Mouse (Mus musculus) heart, embryonic 12.5 days (tissue): ENCODE measurements around the gene Arid4a. TPM values are rescaled to one million over a fixed set of nuclear protein-coding genes. Genes with fewer than 3 reads are reported as not detected.
A peak's percentile ranks its signal among the peaks of the same experiment; 100 is the strongest.

ENCODE experiments used
- ATAC-seq: fragments of 200-750 bp; cut with Nextera tagmentation; 2 replicates; pipeline ENCODE4 v1.8.0; 2017; ENCODE audit warnings: moderate TSS enrichment, moderate library complexity; ENCODE audit not compliant: insufficient number of reproducible peaks, low FRiP score
- H3K27ac ChIP-seq: fragments of 300-500 bp; sonication (generic); 2 replicates; pipeline ENCODE4 v1.5.1; 2016; ENCODE audit warnings: mild to moderate bottlenecking, moderate library complexity; ENCODE audit not compliant: poor library complexity, severe bottlenecking
- H3K27me3 ChIP-seq: fragments of 300-500 bp; sonication (generic); replicated peaks from 2 replicates; pipeline ENCODE4 v1.6.1; 2016; ENCODE audit warnings: mild to moderate bottlenecking, moderate library complexity
- H3K36me3 ChIP-seq: fragments of 300-500 bp; sonication (generic); 2 replicates; pipeline ENCODE4 v1.6.1; 2016; ENCODE audit warnings: mild to moderate bottlenecking, moderate library complexity
- H3K4me1 ChIP-seq: fragments of 300-500 bp; sonication (generic); replicated peaks from 2 replicates; pipeline ENCODE4 v1.6.1; 2016; ENCODE audit warnings: mild to moderate bottlenecking
- H3K4me2 ChIP-seq: fragments of 300-500 bp; sonication (generic); 2 replicates; pipeline ENCODE4 v1.6.1; 2016; ENCODE audit warnings: mild to moderate bottlenecking, moderate library complexity
- H3K4me3 ChIP-seq: fragments of 300-500 bp; sonication (generic); 2 replicates; pipeline ENCODE4 v1.5.1; 2016; ENCODE audit warnings: mild to moderate bottlenecking
- H3K9ac ChIP-seq: fragments of 300-500 bp; sonication (generic); 2 replicates; pipeline ENCODE4 v1.6.1; 2016; ENCODE audit warnings: mild to moderate bottlenecking, moderate library complexity
- H3K9me3 ChIP-seq: fragments of 300-500 bp; sonication (generic); replicated peaks from 2 replicates; pipeline ENCODE4 v1.6.1; 2016; ENCODE audit warnings: mild to moderate bottlenecking, moderate library complexity
- WGBS: fragments of 180-500 bp; shearing (Covaris S2); methylation state at CpG from one replicate; pipeline ENCODE4 v1.1.7; 2016; 5-methylcytosine and 5-hydroxymethylcytosine counted together
- polyA plus RNA-seq: library from polyadenylated mRNA; unstranded; fragments of >200 nt; fragmentation: Nextera tagmentation; extraction: Ambion mirVana; gene quantifications from 2 replicates; pipeline ENCODE4 v1.2.1, GENCODE M21; 2016

Gene Arid4a
- polyA plus RNA-seq, 1 experiment from 2014 or later = 25.3 TPM

- WGBS = 29% methylated on average over 12 of the region's 12 CpGs
- no peak overlapping the region for H3K9ac ChIP-seq
- no peaks in the 10 kb centered on the region for H3K36me3 ChIP-seq
- peak; percentile 58; the same call in 1 of the 2 replicates for ATAC-seq
- no peaks in the 10 kb centered on the region for H3K9me3 ChIP-seq
- peak overlapping the region; percentile 47 for H3K4me2 ChIP-seq
- H3K27me3 ChIP-seq = no peaks in the 10 kb centered on the region
- H3K27ac ChIP-seq = no peak overlapping the region
- H3K4me3 ChIP-seq = no peak overlapping the region; the same call in 1 of the 2 replicates
- H3K4me1 ChIP-seq = peaks cover 31% of the 10 kb centered on the region
Observed at GRCm38 (mm10) chr12:71113675-71114288, 98.0 kb downstream of the Arid4a start.

GRCm38 (mm10) chr12:71116411-71116810 lies 100.6 kb downstream of the Arid4a start:
- Histone ChIP-seq H3K9ac (no peak overlapping the region), H3K4me1 (peaks cover 27% of the 10 kb centered on the region), H3K4me2 (no peak overlapping the region), H3K4me3 (no peak overlapping the region), H3K9me3 (no peaks in the 10 kb centered on the region), H3K36me3 (no peaks in the 10 kb centered on the region), H3K27me3 (no peaks in the 10 kb centered on the region), H3K27ac (no peak overlapping the region)
- 79% methylated on average over 5 of the region's 5 CpGs for WGBS
- no peak for ATAC-seq

GRCm38 (mm10) chr12:71122731-71123130 lies 106.9 kb downstream of the Arid4a start:
- H3K9ac ChIP-seq = no peak overlapping the region
- peaks cover 48% of the 10 kb centered on the region for H3K36me3 ChIP-seq
- 84% methylated on average over 10 of the region's 10 CpGs for WGBS

GRCm38 (mm10) chr12:71123286-71123685 lies 107.5 kb downstream of the Arid4a start:
- Histone ChIP-seq H3K4me2 (no peak overlapping the region), H3K9me3 (no peaks in the 10 kb centered on the region), H3K27me3 (no peaks in the 10 kb centered on the region), H3K4me3 (no peak overlapping the region), H3K27ac (no peak overlapping the region), H3K36me3 (peaks cover 48% of the 10 kb centered on the region), H3K4me1 (no peaks in the 10 kb centered on the region), H3K9ac (no peak overlapping the region)
- 86% methylated on average over 9 of the region's 9 CpGs for WGBS
- ATAC-seq = no peak

More at GRCm38 (mm10) chr12:71122731-71123130, 106.9 kb downstream of the Arid4a start:
- ATAC-seq = no peak
- no peak overlapping the region for H3K4me2 ChIP-seq
- H3K4me1 ChIP-seq = no peaks in the 10 kb centered on the region
- no peak overlapping the region for H3K27ac ChIP-seq
- H3K4me3 ChIP-seq = no peak overlapping the region
- no peaks in the 10 kb centered on the region for H3K9me3 ChIP-seq
- no peaks in the 10 kb centered on the region for H3K27me3 ChIP-seq

- H3K4me3 ChIP-seq = peak overlapping the region; percentile 74
- no peak overlapping the region for H3K27ac ChIP-seq
- peaks cover 21% of the 10 kb centered on the region; the same call in 1 of the 2 replicates for H3K4me1 ChIP-seq
- no peak for ATAC-seq
- H3K9me3 ChIP-seq = no peaks in the 10 kb centered on the region
- H3K4me2 ChIP-seq = peak overlapping the region; percentile 80
- peaks cover 33% of the 10 kb centered on the region for H3K36me3 ChIP-seq
- 31% methylated on average over 5 of the region's 5 CpGs for whole genome bisulfite sequencing
- no peaks in the 10 kb centered on the region for H3K27me3 ChIP-seq
- peak overlapping the region; percentile 74 for H3K9ac ChIP-seq
Observed at GRCm38 (mm10) chr12:71135581-71135980, 119.8 kb downstream of the Arid4a start.

GRCm38 (mm10) chr12:71136130-71136973 lies 120.6 kb downstream of the Arid4a start, which contains the start of the genes Timm9 and 2700049A03Rik:
Gene Timm9, minus strand, starts transcription at chr12:71136684.
Gene 2700049A03Rik, plus strand, starts transcription at chr12:71136848.
- Histone ChIP-seq H3K9ac (peak within 1 kb of the TSS; percentile 89), H3K4me2 (peak within 1 kb of the TSS; percentile 87), H3K27me3 (no peaks in the 10 kb centered on the region), H3K4me1 (peaks cover 21% of the 10 kb centered on the region; the same call in 1 of the 2 replicates), H3K4me3 (peak within 1 kb of the TSS; percentile 74), H3K9me3 (no peaks in the 10 kb centered on the region), H3K36me3 (peaks cover 33% of the 10 kb centered on the region), H3K27ac (peak within 1 kb of the TSS; percentile 79)
- peak; percentile 90 for ATAC-seq
- under 1% methylated on average over 52 of the region's 52 CpGs for WGBS

- Histone ChIP-seq H3K9ac (peak overlapping the region; percentile 74), H3K4me1 (peaks cover 21% of the 10 kb centered on the region; the same call in 1 of the 2 replicates), H3K4me3 (peak overlapping the region; percentile 74), H3K9me3 (no peaks in the 10 kb centered on the region), H3K36me3 (peaks cover 34% of the 10 kb centered on the region), H3K27ac (peak overlapping the region; percentile 79), H3K27me3 (no peaks in the 10 kb centered on the region), H3K4me2 (peak overlapping the region; percentile 87)
- peak; percentile 88 for ATAC-seq
- WGBS = under 1% methylated on average over 30 of the region's 30 CpGs
Observed at GRCm38 (mm10) chr12:71136974-71137491, 121.2 kb downstream of the Arid4a start.

- 5% methylated on average over 11 of the region's 11 CpGs for WGBS
- H3K9ac ChIP-seq = peak overlapping the region; percentile 68
- H3K4me2 ChIP-seq = peak overlapping the region; percentile 87
- H3K36me3 ChIP-seq = peaks cover 35% of the 10 kb centered on the region
- H3K27me3 ChIP-seq = no peaks in the 10 kb centered on the region
- peaks cover 21% of the 10 kb centered on the region; the same call in 1 of the 2 replicates for H3K4me1 ChIP-seq
- H3K4me3 ChIP-seq = peak overlapping the region; percentile 74
- H3K27ac ChIP-seq = no peak overlapping the region
- no peak for ATAC-seq
- H3K9me3 ChIP-seq = no peaks in the 10 kb centered on the region
Observed at GRCm38 (mm10) chr12:71137686-71138085, 121.9 kb downstream of the Arid4a start.

GRCm38 (mm10) chr12:71139258-71139828 lies 123.6 kb downstream of the Arid4a start:
- no peak overlapping the region for H3K4me3 ChIP-seq
- H3K4me1 ChIP-seq = peaks cover 21% of the 10 kb centered on the region; the same call in 1 of the 2 replicates
- no peak overlapping the region for H3K27ac ChIP-seq
- H3K36me3 ChIP-seq = peaks cover 45% of the 10 kb centered on the region
- no peak overlapping the region for H3K4me2 ChIP-seq
- H3K9me3 ChIP-seq = no peaks in the 10 kb centered on the region
- WGBS = 76% methylated on average over 5 of the region's 5 CpGs
- ATAC-seq = no peak
- H3K27me3 ChIP-seq = no peaks in the 10 kb centered on the region
- H3K9ac ChIP-seq = no peak overlapping the region

GRCm38 (mm10) chr12:71141189-71141588 lies 125.4 kb downstream of the Arid4a start:
- Histone ChIP-seq H3K4me1 (peaks cover 12% of the 10 kb centered on the region; the same call in 1 of the 2 replicates), H3K9ac (no peak overlapping the region), H3K36me3 (peaks cover 62% of the 10 kb centered on the region), H3K4me2 (no peak overlapping the region), H3K4me3 (no peak overlapping the region), H3K27ac (no peak overlapping the region), H3K9me3 (no peaks in the 10 kb centered on the region), H3K27me3 (no peaks in the 10 kb centered on the region)
- ATAC-seq = no peak

- ATAC-seq = no peak
- H3K9me3 ChIP-seq = no peaks in the 10 kb centered on the region
- H3K27ac ChIP-seq = no peak overlapping the region
- no peaks in the 10 kb centered on the region for H3K4me1 ChIP-seq
- H3K9ac ChIP-seq = no peak overlapping the region
- H3K4me3 ChIP-seq = no peak overlapping the region
- H3K36me3 ChIP-seq = peaks cover 79% of the 10 kb centered on the region
- H3K4me2 ChIP-seq = no peak overlapping the region
- 71% methylated on average over 3 of the region's 3 CpGs for WGBS
- no peaks in the 10 kb centered on the region for H3K27me3 ChIP-seq
Observed at GRCm38 (mm10) chr12:71147641-71148040, 131.9 kb downstream of the Arid4a start.
